Mouse (Mus musculus): ENCODE measurements around the gene A930017K11Rik. TPM values are rescaled to one million over a fixed set of nuclear protein-coding genes. Genes with fewer than 3 reads are reported as not detected.

A930017K11Rik gene
- polyA plus RNA-seq, 1 experiment from 2014 or later, result 0.21 TPM

DNA sequence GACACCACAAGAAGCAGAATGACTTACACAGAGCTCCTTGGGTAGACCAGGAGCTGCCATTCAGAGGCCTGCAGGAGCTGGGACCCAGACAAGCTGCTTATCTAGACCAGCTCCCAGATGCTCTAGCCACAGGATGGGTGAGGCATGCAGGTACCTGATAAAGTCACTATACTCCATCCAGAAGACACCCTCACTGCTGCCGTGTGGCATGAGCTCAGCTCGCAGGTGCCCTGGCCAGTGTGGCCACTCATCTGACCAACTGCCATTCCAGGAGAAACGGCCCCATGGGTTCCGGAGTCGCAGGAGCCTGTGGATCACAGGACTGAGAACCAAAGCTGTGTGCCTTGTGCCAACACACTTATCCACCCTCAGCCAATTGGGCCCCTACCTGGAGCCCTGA lies 9.2 kb upstream of the A930017K11Rik start:
- peak; percentile 57 for ATAC-seq
- Histone ChIP-seq H3K9ac (ENCODE audit: low read depth, low read length) (no peak overlapping the region), H3K27ac (ENCODE audit: low read length) (no peak overlapping the region), H3K4me2 (ENCODE audit: low read depth, low read length) (no peak overlapping the region), H3K4me3 (ENCODE audit: low read length) (no peak overlapping the region), H3K27me3 (replicated peaks; ENCODE audit: control insufficient read depth, insufficient read depth, low read length) (no peaks in the 10 kb centered on the region), H3K4me1 (ENCODE audit: control insufficient read depth, insufficient read depth, low read length) (0 out of 2 replicates have a peak, but pooled peaks cover 4% of the 10 kb centered on the region), H3K9me3 (ENCODE audit: control insufficient read depth, low read length) (no peaks in the 10 kb centered on the region), H3K36me3 (ENCODE audit: control insufficient read depth, insufficient read depth, low read length) (0 out of 2 replicates have a peak, but pooled peaks cover 2% of the 10 kb centered on the region)
- WGBS, result 92% methylated on average over 5 of the region's 5 CpGs

DNA sequence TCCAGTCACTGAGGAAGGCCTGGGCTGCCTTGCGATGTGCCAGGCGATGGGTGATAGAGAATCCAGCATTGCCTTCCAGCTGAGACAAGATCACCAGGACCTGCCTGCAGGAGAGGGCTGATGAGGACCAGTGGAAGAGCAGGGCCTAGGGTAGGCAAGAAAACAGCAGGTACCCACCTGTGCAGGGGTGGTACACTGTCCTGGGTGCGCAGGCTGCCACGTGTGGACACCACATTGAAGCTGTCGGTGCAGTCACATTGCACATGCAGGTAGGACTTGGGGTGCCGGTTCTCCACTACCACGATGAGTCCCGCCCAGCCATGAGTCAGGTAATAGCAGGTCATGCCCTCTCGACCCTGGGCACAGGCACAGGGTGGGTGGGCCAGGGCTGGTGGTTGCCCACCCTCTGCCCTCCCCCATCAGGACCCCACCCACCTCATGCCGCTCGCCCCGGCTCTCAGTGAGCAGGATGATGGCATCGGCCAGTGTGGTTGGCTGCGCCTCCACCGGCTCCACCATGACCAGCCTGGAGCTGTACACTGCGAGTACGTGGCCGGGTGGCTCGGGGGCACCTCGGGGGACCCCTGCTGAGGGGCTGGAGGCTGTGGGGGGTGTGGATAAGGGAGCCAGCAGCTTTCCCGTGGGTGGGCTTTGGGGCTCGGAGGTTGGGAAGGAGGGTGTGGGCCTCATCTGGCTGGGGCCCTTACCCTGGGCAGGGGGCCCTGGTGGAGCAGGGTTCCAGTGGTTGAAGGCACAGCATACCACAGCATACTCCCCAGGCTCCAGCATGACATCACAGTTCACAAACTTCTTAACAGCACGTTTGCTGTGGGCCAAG lies 7.5 kb upstream of the A930017K11Rik start:
- H3K4me3 ChIP-seq (ENCODE audit: low read length), result no peak overlapping the region
- no peak for ATAC-seq
- H3K4me1 ChIP-seq (ENCODE audit: control insufficient read depth, insufficient read depth, low read length), result 0 out of 2 replicates have a peak, but pooled peaks cover 3% of the 10 kb centered on the region

DNA sequence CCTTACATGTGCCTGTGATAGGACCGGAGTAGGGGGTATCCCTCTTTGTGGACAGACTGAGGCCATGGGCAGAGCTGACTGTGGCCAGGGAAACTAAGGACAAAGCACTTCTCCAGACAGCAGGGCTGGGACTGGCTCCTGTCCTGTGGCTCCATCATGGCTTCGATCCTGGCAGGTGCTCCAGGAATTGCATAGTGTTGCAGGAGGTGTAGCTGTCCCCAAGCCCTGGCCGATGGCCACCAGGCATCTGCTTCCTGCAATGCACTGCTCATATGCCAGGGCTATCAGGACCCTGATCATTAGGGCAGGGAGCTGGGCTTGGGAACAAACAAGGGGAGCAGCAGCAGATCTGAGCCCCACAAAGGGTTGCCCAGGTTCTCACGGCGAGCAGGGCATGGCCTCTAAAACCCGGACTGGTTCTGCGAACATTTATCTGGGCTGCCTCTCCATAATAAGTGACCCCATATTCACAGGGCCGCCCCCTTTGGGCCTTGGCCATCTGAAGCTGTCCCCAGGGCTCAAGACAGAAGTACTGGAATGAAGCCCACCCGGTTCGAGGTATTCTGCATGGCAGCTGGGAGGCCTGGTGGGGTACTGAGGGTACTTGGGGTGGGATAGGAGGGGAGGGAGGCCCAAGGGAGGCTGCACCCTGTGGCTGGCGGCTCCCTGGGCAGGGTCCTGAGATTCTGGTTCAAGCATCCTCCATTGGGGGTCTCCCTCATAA lies 6.6 kb upstream of the A930017K11Rik start:
- H3K4me3 ChIP-seq (ENCODE audit: low read length), result no peak overlapping the region
- no peaks in the 10 kb centered on the region for H3K4me1 ChIP-seq (ENCODE audit: control insufficient read depth, insufficient read depth, low read length)
- no peaks in the 10 kb centered on the region for H3K27me3 ChIP-seq (replicated peaks; ENCODE audit: control insufficient read depth, insufficient read depth, low read length)
- ATAC-seq, result no peak
- H3K9me3 ChIP-seq (ENCODE audit: control insufficient read depth, low read length), result no peaks in the 10 kb centered on the region
- 0 out of 2 replicates have a peak, but pooled peaks cover 2% of the 10 kb centered on the region for H3K36me3 ChIP-seq (ENCODE audit: control insufficient read depth, insufficient read depth, low read length)
- no peak overlapping the region for H3K9ac ChIP-seq (ENCODE audit: low read depth, low read length)
- 93% methylated on average over 11 of the region's 11 CpGs for WGBS
- H3K27ac ChIP-seq (ENCODE audit: low read length), result no peak overlapping the region
- no peak overlapping the region for H3K4me2 ChIP-seq (ENCODE audit: low read depth, low read length)

More for the DNA sequence above, 7.5 kb upstream of the A930017K11Rik start:
- H3K9ac ChIP-seq (ENCODE audit: low read depth, low read length), result no peak overlapping the region
- no peak overlapping the region for H3K27ac ChIP-seq (ENCODE audit: low read length)
- no peaks in the 10 kb centered on the region for H3K9me3 ChIP-seq (ENCODE audit: control insufficient read depth, low read length)
- WGBS, result 94% methylated on average over 23 of the region's 23 CpGs
- no peaks in the 10 kb centered on the region for H3K27me3 ChIP-seq (replicated peaks; ENCODE audit: control insufficient read depth, insufficient read depth, low read length)
- no peak overlapping the region for H3K4me2 ChIP-seq (ENCODE audit: low read depth, low read length)
- 0 out of 2 replicates have a peak, but pooled peaks cover 2% of the 10 kb centered on the region for H3K36me3 ChIP-seq (ENCODE audit: control insufficient read depth, insufficient read depth, low read length)

DNA sequence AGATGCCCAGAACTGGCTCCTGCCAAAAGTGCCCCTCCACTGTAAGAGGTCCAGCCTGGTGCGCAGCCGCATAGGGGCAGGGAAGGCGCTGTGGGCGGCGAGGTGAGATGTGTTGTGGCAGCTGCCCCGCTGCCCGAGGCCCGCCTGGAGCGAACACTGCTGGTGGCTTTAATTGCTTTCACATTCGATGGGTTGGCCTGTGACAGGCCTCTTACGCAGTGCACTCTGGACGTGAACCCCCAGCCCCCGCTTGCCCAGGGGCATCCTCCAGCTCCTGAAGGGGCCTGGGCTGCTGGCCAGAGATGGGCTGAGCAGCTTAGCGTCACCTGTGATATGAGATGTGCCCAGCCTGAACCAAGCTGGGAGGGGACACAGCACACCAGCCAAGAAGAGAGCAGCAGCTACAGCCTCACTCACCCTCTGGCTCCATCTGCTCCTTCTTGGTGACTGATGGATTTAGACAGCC lies 5.3 kb upstream of the A930017K11Rik start:
- Histone ChIP-seq H3K36me3 (ENCODE audit: control insufficient read depth, insufficient read depth, low read length) (0 out of 2 replicates have a peak, but pooled peaks cover under 1% of the 10 kb centered on the region), H3K9me3 (ENCODE audit: control insufficient read depth, low read length) (no peaks in the 10 kb centered on the region), H3K4me3 (ENCODE audit: low read length) (no peak overlapping the region), H3K4me2 (ENCODE audit: low read depth, low read length) (no peak overlapping the region), H3K4me1 (ENCODE audit: control insufficient read depth, insufficient read depth, low read length) (no peaks in the 10 kb centered on the region), H3K9ac (ENCODE audit: low read depth, low read length) (no peak overlapping the region), H3K27ac (ENCODE audit: low read length) (no peak overlapping the region), H3K27me3 (replicated peaks; ENCODE audit: control insufficient read depth, insufficient read depth, low read length) (peaks cover 11% of the 10 kb centered on the region)
- 84% methylated on average over 14 of the region's 14 CpGs for WGBS
- ATAC-seq, result no peak

DNA sequence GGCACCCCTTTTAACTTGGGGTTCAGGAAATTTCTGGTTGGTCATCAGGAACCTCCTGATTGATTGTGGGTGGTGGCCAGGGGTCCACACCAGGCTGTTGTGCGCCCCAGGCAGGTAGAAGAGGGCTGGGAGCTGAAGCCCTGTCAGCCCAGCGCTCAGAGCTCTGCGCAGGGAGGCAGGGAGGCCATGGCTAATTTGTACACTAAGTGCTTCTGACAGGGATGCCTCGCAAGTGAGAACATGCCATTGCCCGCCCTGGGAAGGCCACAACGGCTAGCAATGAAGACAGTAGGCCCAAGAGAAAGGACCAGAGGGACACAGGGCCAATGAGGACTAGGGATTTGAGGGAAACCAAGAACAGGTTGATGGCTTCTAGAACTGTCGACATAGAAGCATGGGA lies 4.3 kb upstream of the A930017K11Rik start:
- no peaks in the 10 kb centered on the region for H3K36me3 ChIP-seq (ENCODE audit: control insufficient read depth, insufficient read depth, low read length)
- H3K4me3 ChIP-seq (ENCODE audit: low read length), result no peak overlapping the region
- 86% methylated on average over 7 of the region's 7 CpGs for WGBS
- peaks cover 5% of the 10 kb centered on the region; the same call in 1 of the 2 replicates for H3K4me1 ChIP-seq (ENCODE audit: control insufficient read depth, insufficient read depth, low read length)
- no peak overlapping the region for H3K9ac ChIP-seq (ENCODE audit: low read depth, low read length)
- no peak overlapping the region for H3K4me2 ChIP-seq (ENCODE audit: low read depth, low read length)
- no peaks in the 10 kb centered on the region for H3K9me3 ChIP-seq (ENCODE audit: control insufficient read depth, low read length)
- H3K27ac ChIP-seq (ENCODE audit: low read length), result no peak overlapping the region
- peaks cover 21% of the 10 kb centered on the region for H3K27me3 ChIP-seq (replicated peaks; ENCODE audit: control insufficient read depth, insufficient read depth, low read length)
- ATAC-seq, result no peak

DNA sequence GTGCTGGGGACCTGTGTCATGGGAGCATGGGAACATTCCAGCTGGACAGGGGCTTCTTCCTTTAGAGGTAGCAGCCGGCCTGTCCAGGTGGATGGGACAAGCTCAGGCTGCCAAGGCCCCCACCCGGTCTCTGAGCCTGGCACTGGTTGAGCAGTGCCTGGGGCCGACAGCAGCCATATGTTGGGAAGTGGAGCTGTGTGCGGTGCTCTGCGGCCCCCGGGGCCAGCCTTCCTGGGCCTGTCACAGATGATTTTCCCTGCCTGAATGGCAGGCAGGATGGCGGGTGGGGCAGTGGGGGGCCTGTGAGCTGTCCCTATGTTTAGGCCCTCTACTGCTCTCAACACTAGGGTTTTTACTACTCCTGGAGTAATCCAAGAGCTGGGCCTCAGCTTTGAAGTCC lies 3.8 kb upstream of the A930017K11Rik start:
- Histone ChIP-seq H3K4me2 (ENCODE audit: low read depth, low read length) (no peak overlapping the region), H3K27me3 (replicated peaks; ENCODE audit: control insufficient read depth, insufficient read depth, low read length) (peaks cover 25% of the 10 kb centered on the region), H3K36me3 (ENCODE audit: control insufficient read depth, insufficient read depth, low read length) (no peaks in the 10 kb centered on the region), H3K9me3 (ENCODE audit: control insufficient read depth, low read length) (no peaks in the 10 kb centered on the region), H3K4me1 (ENCODE audit: control insufficient read depth, insufficient read depth, low read length) (peaks cover 5% of the 10 kb centered on the region; the same call in 1 of the 2 replicates), H3K9ac (ENCODE audit: low read depth, low read length) (no peak overlapping the region), H3K4me3 (ENCODE audit: low read length) (no peak overlapping the region), H3K27ac (ENCODE audit: low read length) (no peak overlapping the region)
- ATAC-seq, result no peak
- 71% methylated on average over 7 of the region's 7 CpGs for WGBS

DNA sequence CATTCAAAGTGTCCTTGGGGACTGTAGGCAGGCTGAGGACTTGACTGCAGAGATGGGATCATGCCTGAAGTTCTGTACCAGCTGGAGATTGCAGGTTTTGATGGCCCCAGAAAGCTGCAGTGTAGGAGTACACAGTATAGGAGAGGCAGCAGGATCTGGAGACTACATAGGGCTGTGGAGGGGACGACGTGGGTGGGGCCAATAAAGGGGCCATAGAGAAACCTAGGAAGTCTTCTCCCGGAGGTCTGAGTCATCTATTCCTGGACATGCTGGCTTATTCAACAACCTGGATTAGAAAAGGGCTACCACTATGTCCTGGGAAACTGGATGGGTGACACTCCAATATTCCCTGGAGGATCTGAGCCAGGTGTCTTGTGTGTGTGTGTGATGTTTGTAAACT lies 3.4 kb upstream of the A930017K11Rik start:
- Histone ChIP-seq H3K4me1 (ENCODE audit: control insufficient read depth, insufficient read depth, low read length) (peaks cover 5% of the 10 kb centered on the region; the same call in 1 of the 2 replicates), H3K27ac (ENCODE audit: low read length) (no peak overlapping the region), H3K36me3 (ENCODE audit: control insufficient read depth, insufficient read depth, low read length) (no peaks in the 10 kb centered on the region), H3K9me3 (ENCODE audit: control insufficient read depth, low read length) (no peaks in the 10 kb centered on the region), H3K4me3 (ENCODE audit: low read length) (no peak overlapping the region), H3K4me2 (ENCODE audit: low read depth, low read length) (no peak overlapping the region), H3K9ac (ENCODE audit: low read depth, low read length) (no peak overlapping the region), H3K27me3 (replicated peaks; ENCODE audit: control insufficient read depth, insufficient read depth, low read length) (peaks cover 30% of the 10 kb centered on the region)
- no peak for ATAC-seq
- 46% methylated on average over 3 of the region's 3 CpGs for WGBS

DNA sequence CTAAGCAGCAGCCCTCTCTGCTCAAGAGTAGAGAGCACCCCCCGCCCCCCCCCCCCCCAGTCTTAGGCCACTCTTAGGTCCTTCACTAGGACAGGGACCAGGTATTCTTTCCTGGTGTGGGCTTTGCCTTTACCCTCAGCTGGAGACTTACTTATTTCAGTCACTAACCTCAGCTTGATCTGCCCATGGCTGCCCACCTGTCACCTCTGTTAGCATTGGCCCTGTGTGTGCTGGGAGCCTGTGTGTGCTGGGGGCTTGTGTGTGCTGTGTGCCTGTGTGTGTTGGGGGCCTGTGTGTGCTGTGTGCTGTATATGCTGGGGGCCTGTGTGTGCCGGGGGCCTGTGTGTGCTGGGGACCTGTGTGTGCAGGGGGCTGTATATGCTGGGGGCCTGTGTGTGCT lies 2.3 kb upstream of the A930017K11Rik start:
- no peak for ATAC-seq
- Histone ChIP-seq H3K4me3 (ENCODE audit: low read length) (no peak overlapping the region), H3K9me3 (ENCODE audit: control insufficient read depth, low read length) (no peaks in the 10 kb centered on the region), H3K9ac (ENCODE audit: low read depth, low read length) (no peak overlapping the region), H3K36me3 (ENCODE audit: control insufficient read depth, insufficient read depth, low read length) (no peaks in the 10 kb centered on the region), H3K4me1 (ENCODE audit: control insufficient read depth, insufficient read depth, low read length) (peaks cover 5% of the 10 kb centered on the region; the same call in 1 of the 2 replicates), H3K27me3 (replicated peaks; ENCODE audit: control insufficient read depth, insufficient read depth, low read length) (peaks cover 38% of the 10 kb centered on the region), H3K27ac (ENCODE audit: low read length) (no peak overlapping the region), H3K4me2 (ENCODE audit: low read depth, low read length) (no peak overlapping the region)
- WGBS, result 86% methylated on average over 1 of the region's 2 CpGs

DNA sequence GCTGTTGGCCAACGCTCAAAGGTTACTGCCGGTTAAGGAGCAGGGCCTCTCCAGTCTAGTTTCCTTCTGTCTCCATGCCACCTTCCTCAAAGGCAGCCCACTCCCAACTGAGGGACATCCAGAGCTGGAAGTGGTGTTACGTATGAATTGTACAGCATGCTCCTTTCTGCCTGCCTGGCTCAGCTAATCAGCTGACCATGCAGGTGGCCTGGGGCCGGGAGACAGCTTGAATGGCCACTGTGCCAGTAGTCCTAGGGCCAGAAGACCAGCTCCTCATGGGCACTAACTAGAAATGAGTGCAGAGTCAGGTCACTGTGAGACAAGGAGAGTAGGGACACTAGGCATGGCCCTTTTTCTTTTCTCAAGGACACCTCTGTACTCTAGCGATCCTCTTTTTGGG lies 796 bp upstream of the A930017K11Rik start:
- Histone ChIP-seq H3K36me3 (ENCODE audit: control insufficient read depth, insufficient read depth, low read length) (no peaks in the 10 kb centered on the region), H3K9ac (ENCODE audit: low read depth, low read length) (no peak overlapping the region), H3K4me2 (ENCODE audit: low read depth, low read length) (no peak overlapping the region), H3K27me3 (replicated peaks; ENCODE audit: control insufficient read depth, insufficient read depth, low read length) (peaks cover 38% of the 10 kb centered on the region), H3K9me3 (ENCODE audit: control insufficient read depth, low read length) (no peaks in the 10 kb centered on the region), H3K4me1 (ENCODE audit: control insufficient read depth, insufficient read depth, low read length) (peaks cover 5% of the 10 kb centered on the region; the same call in 1 of the 2 replicates), H3K4me3 (ENCODE audit: low read length) (no peak overlapping the region), H3K27ac (ENCODE audit: low read length) (no peak overlapping the region)
- no peak for ATAC-seq
- 78% methylated on average over 5 of the region's 5 CpGs for WGBS

Data from intestine, embryonic 16.5 days (tissue).